Mouse (Mus musculus) stomach, postnatal 0 days (tissue): Measurements from ENCODE around the gene Mbnl2.
"Not testable (repeated sequence)": the region's sequence is repeated elsewhere in the genome, so short reads cannot be mapped to it uniquely, and the experiment has no call there.

Experiments
- CTCF ChIP-seq: IDR thresholded peaks from 2 replicates; pipeline ENCODE4 v1.5.1; 2016; ENCODE audit warnings: antibody characterized with exemption, low read depth, mild to moderate bottlenecking, moderate library complexity
- EP300 ChIP-seq: optimal IDR thresholded peaks from 2 replicates; pipeline ENCODE3; 2016; ENCODE audit warnings: antibody characterized with exemption

DNA sequence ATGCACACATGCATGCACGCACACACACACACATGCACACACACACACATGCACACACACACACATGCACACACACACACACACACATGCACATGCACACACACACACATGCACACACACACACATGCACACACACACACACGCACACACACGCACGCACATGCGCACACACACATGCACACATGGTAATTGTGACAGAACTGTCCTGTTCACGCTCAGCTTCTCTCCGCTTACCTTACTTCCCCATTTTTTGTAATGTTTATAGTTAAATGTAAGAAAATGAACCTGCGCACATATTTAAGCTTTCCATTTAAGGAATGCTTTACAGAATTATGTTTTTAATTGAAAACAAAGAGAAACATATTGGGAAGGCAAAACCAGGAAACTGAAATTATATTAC is 84.1 kb downstream of the Mbnl2 start:
- TF ChIP-seq CTCF, EP300: not testable (repeated sequence)
